Mouse (Mus musculus) heart, embryonic 11.5 days (tissue): ENCODE results near the gene Rfng. TPM values are rescaled to one million over a fixed set of nuclear protein-coding genes. Genes with fewer than 3 reads are reported as not detected.

Source experiments
- ATAC-seq: fragments of 200-750 bp; cut with Nextera tagmentation; replicated peaks from 2 replicates; pipeline ENCODE4 v1.8.0; 2017; ENCODE audit warnings: moderate library complexity; ENCODE audit not compliant: insufficient number of reproducible peaks, low FRiP score, low TSS enrichment
- H3K27ac ChIP-seq: fragments of 300-500 bp; sonication (generic); 2 replicates; pipeline ENCODE4 v1.5.1; 2014; ENCODE audit warnings: mild to moderate bottlenecking, low read depth, low read length
- H3K27me3 ChIP-seq: fragments of 300-500 bp; sonication (generic); 2 replicates; pipeline ENCODE4 v1.6.1; 2014; ENCODE audit warnings: mild to moderate bottlenecking, low read length, mixed read lengths; ENCODE audit not compliant: control insufficient read depth, insufficient read depth
- H3K36me3 ChIP-seq: fragments of 300-500 bp; sonication (generic); 2 replicates; pipeline ENCODE4 v1.6.1; 2014; ENCODE audit warnings: mild to moderate bottlenecking, low read length, moderate library complexity, mixed read lengths; ENCODE audit not compliant: control insufficient read depth, insufficient read depth
- H3K4me1 ChIP-seq: fragments of 300-500 bp; sonication (generic); 2 replicates; pipeline ENCODE4 v1.6.1; 2014; ENCODE audit warnings: low read length; ENCODE audit not compliant: control insufficient read depth, insufficient read depth
- H3K4me2 ChIP-seq: fragments of 300-500 bp; sonication (generic); 2 replicates; pipeline ENCODE4 v1.6.1; 2014; ENCODE audit warnings: mild to moderate bottlenecking, moderate library complexity
- H3K4me3 ChIP-seq: fragments of 300-500 bp; sonication (generic); 2 replicates; pipeline ENCODE4 v1.5.1; 2014; ENCODE audit warnings: low read depth, low read length
- H3K9ac ChIP-seq: fragments of 300-500 bp; sonication (generic); 2 replicates; pipeline ENCODE4 v1.6.1; 2014; ENCODE audit warnings: mild to moderate bottlenecking, low read depth, low read length, moderate library complexity
- H3K9me3 ChIP-seq: fragments of 300-500 bp; sonication (generic); replicated peaks from 2 replicates; pipeline ENCODE4 v1.6.1; 2016; ENCODE audit warnings: low read length; ENCODE audit not compliant: control insufficient read depth
- WGBS: fragments of 180-500 bp; shearing (Covaris S2); extraction: QIAGEN DNeasy Blood & Tissue Kit; methylation state at CpG from one replicate; pipeline ENCODE4 v1.1.7; 2014; ENCODE audit not compliant: insufficient replicate concordance; 5-methylcytosine and 5-hydroxymethylcytosine counted together
- polyA plus RNA-seq: library from polyadenylated mRNA; unstranded; fragments of >200 nt; fragmentation: Nextera tagmentation; extraction: Ambion mirVana; gene quantifications from 2 replicates; pipeline ENCODE4 v1.2.1, GENCODE M21; 2014

The Rfng gene
- polyA plus RNA-seq, 1 experiment from 2014 or later, result 15.0 TPM

GRCm38 (mm10) chr11:120800061-120800904, 16.3 kb upstream of the Rfng start:
- Histone ChIP-seq H3K4me2 (0 out of 2 replicates have a peak overlapping the region, but pooled peaks have one; percentile 1), H3K9me3 (no peaks in the 10 kb centered on the region), H3K36me3 (no peaks in the 10 kb centered on the region), H3K4me3 (no peak overlapping the region), H3K27me3 (no peaks in the 10 kb centered on the region), H3K27ac (no peak overlapping the region), H3K9ac (peak overlapping the region; percentile 58; the same call in 1 of the 2 replicates), H3K4me1 (peaks cover 6% of the 10 kb centered on the region; the same call in 1 of the 2 replicates)
- ATAC-seq, result 0 out of 2 replicates have a peak, but pooled peaks have one; percentile 25
- WGBS, result 11% methylated on average over 10 of the region's 10 CpGs

DNA sequence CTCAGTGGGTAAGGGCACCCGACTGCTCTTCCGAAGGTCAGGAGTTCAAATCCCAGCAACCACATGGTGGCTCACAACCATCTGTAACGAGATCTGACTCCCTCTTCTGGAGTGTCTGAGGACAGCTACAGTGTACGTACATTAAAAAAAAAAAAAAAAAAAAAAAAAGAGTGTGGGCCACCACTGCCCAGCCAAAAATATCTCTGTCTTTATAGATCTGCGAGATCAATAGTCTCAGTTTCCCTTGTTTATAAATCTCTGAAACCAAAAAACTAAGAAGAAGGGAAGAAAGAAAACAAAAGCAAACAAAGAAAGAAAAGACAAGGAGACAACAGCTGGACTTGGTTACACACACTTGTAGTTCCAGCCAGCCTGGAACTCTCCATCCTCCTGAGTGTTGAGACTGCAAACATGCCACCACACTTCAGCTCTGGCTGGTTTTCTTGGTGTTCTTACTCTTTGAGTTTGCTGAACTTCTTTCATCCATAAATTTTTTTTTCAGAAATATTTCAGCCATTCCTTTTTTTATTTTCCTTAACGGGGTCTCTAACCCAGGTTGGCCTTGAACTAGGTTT, 15.4 kb upstream of the Rfng start:
- Histone ChIP-seq H3K4me3 (no peak overlapping the region), H3K36me3 (no peaks in the 10 kb centered on the region), H3K27me3 (no peaks in the 10 kb centered on the region), H3K4me2 (no peak overlapping the region), H3K4me1 (peaks cover 10% of the 10 kb centered on the region; the same call in 1 of the 2 replicates), H3K9me3 (no peaks in the 10 kb centered on the region), H3K9ac (peak overlapping the region; percentile 58; the same call in 1 of the 2 replicates), H3K27ac (no peak overlapping the region)
- 63% methylated on average over 6 of the region's 6 CpGs for WGBS
- no peak for ATAC-seq

DNA sequence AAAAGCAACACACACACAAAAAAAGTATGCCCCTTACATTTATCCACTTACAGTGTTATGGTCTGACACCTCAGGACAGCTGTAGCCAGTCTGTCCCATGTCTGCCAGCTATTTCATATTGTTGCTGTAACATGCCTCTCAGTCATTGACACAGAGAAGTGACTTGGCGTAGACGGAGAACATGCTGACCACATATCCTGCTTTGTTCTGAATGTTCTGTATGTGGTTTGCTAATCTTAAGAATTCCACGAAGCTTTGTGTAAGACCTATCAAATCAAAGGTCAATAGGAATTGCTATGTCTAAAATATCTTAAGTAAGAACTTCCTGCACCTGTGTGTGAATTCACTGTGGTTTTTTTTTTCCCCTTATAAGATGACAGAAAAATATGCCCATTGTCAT, 14.2 kb upstream of the Rfng start:
- H3K9me3 ChIP-seq, result no peaks in the 10 kb centered on the region
- no peak overlapping the region for H3K4me2 ChIP-seq
- no peak overlapping the region for H3K4me3 ChIP-seq
- H3K27ac ChIP-seq, result no peak overlapping the region
- no peak for ATAC-seq
- no peaks in the 10 kb centered on the region for H3K27me3 ChIP-seq
- peaks cover 5% of the 10 kb centered on the region; the same call in 1 of the 2 replicates for H3K36me3 ChIP-seq
- 75% methylated on average over 3 of the region's 3 CpGs for WGBS
- peaks cover 10% of the 10 kb centered on the region; the same call in 1 of the 2 replicates for H3K4me1 ChIP-seq
- no peak overlapping the region for H3K9ac ChIP-seq

DNA sequence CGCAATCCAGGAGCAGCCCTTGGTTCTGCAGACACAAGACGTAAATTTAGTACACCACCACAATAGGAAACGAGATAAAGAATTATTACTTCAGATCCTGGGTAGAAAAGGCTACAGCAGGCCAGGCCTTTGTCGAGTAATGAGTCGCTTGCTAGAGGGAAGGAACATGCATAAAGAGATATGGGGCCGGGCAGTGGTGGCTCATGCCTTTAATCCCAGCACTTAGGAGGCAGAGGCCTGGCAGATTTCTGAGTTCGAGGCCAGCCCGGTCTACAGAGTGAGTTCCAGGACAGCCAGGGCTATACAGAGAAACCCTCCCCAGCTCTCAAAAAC, 12.6 kb upstream of the Rfng start:
- peaks cover 16% of the 10 kb centered on the region for H3K36me3 ChIP-seq
- H3K27me3 ChIP-seq, result no peaks in the 10 kb centered on the region
- H3K9ac ChIP-seq, result peak overlapping the region; percentile 70; the same call in 1 of the 2 replicates
- peak overlapping the region; percentile 81 for H3K4me2 ChIP-seq
- 24% methylated on average over 8 of the region's 8 CpGs for WGBS
- ATAC-seq, result no peak
- peaks cover 10% of the 10 kb centered on the region; the same call in 1 of the 2 replicates for H3K4me1 ChIP-seq
- no peaks in the 10 kb centered on the region for H3K9me3 ChIP-seq
- H3K4me3 ChIP-seq, result peak overlapping the region; percentile 90
- H3K27ac ChIP-seq, result peak overlapping the region; percentile 75

- Histone ChIP-seq H3K27ac (peak within 1 kb of the TSS; percentile 75), H3K27me3 (no peaks in the 10 kb centered on the region), H3K9ac (peak within 1 kb of the TSS; percentile 93), H3K4me3 (peak within 1 kb of the TSS; percentile 90), H3K36me3 (peaks cover 17% of the 10 kb centered on the region), H3K4me2 (peak within 1 kb of the TSS; percentile 81), H3K4me1 (peaks cover 10% of the 10 kb centered on the region; the same call in 1 of the 2 replicates), H3K9me3 (no peaks in the 10 kb centered on the region)
- 2% methylated on average over 59 of the region's 59 CpGs for WGBS
- peak; percentile 80 for ATAC-seq
These were observed 12.0 kb upstream of the Rfng start, which contains the start of gene Dus1l for GRCm38 (mm10) chr11:120795756-120796613. Gene Dus1l, minus strand, starts transcription at chr11:120796403.

DNA sequence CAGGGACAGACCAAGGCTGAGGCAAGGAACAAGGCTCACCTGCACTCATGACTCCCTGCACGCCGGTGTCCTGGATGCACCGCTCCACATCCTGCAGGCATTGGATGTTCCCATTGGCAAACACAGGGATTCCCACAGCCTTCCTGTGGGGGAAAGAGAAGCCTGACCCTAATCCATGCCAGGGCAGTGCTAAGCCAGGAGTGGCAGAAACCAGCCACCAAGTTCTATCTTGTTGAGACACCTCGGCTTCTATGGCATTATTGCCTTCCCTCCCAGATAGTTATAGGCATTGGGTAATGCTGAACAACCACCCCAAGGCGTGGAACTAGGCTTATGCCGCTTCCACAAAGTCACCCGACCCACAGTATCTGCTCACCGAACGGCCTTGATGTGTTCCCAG, 8.6 kb upstream of the Rfng start:
- Histone ChIP-seq H3K27me3 (no peaks in the 10 kb centered on the region), H3K9me3 (no peaks in the 10 kb centered on the region), H3K4me1 (peaks cover 8% of the 10 kb centered on the region; the same call in 1 of the 2 replicates), H3K27ac (no peak overlapping the region), H3K9ac (no peak overlapping the region), H3K4me2 (no peak overlapping the region), H3K36me3 (peaks cover 37% of the 10 kb centered on the region), H3K4me3 (no peak overlapping the region)
- 95% methylated on average over 9 of the region's 9 CpGs for WGBS
- ATAC-seq, result no peak

DNA sequence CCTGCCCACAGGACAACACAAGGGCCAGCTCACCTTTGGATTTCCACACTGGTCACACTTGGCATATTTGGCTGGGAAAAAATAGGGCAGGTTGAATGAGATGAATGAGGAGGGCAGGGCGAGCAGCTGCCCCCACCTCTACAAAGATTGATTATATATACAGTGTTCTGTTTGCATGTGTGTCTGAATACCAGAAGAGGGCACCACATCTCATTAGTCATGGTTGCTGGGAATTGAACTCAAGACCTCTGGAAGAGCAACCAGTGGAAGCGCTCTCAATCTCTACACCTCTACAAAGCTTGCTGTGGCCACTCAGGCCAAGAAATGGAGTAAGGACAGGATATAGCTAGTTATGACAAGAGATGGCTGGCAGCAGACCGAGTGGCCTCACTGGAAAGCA, 5.8 kb upstream of the Rfng start:
- Histone ChIP-seq H3K4me2 (no peak overlapping the region), H3K9me3 (no peaks in the 10 kb centered on the region), H3K36me3 (peaks cover 45% of the 10 kb centered on the region), H3K4me1 (peaks cover 5% of the 10 kb centered on the region), H3K27ac (no peak overlapping the region), H3K9ac (no peak overlapping the region), H3K4me3 (no peak overlapping the region), H3K27me3 (no peaks in the 10 kb centered on the region)
- 81% methylated on average over 3 of the region's 3 CpGs for WGBS
- ATAC-seq, result no peak

GRCm38 (mm10) chr11:120789355-120789754, 5.3 kb upstream of the Rfng start:
- no peak overlapping the region for H3K27ac ChIP-seq
- no peaks in the 10 kb centered on the region for H3K27me3 ChIP-seq
- peaks cover 5% of the 10 kb centered on the region for H3K4me1 ChIP-seq
- H3K4me3 ChIP-seq, result no peak overlapping the region
- 88% methylated on average over 4 of the region's 4 CpGs for WGBS
- H3K36me3 ChIP-seq, result peaks cover 45% of the 10 kb centered on the region
- no peak overlapping the region for H3K4me2 ChIP-seq
- H3K9me3 ChIP-seq, result no peaks in the 10 kb centered on the region
- no peak for ATAC-seq
- no peak overlapping the region for H3K9ac ChIP-seq
